ENCODE assay signal across 8 mouse cellular contexts in genomic region chr11:58981541-58982447, GRCm38 (mm10). TPM values are rescaled to one million over a fixed set of nuclear protein-coding genes. Genes with fewer than 3 reads are reported as not detected.
DNase-seq lines count a peak whose midpoint lies in the region; TF ChIP-seq lines count a peak whose summit lies in the region.

No protein-coding gene starts in this region.

- DNase-seq in heart, adult 11 months: peak; percentile 97
- no peak for DNase-seq in heart, postnatal 25 days (ENCODE audit: low spot score)
- DNase-seq in forelimb bud, embryonic 11.5 days (ENCODE audit: low read depth, low spot score): peak; percentile 17
- peak; percentile 69 to 70 for DNase-seq in heart, postnatal 36 days
- DNase-seq in left cerebral cortex, postnatal 36 days (ENCODE audit: low spot score in 2 of 2): peak; percentile 76 to 79
- DNase-seq in natural killer cell, adult 2 months (ENCODE audit: low spot score in 2 of 2): peak; percentile 46 to 83
- DNase-seq in thymus, postnatal 0 days (ENCODE audit: low spot score): peak; percentile 93

- H3K27me3 ChIP-seq in E14TG2a.4 (ENCODE audit: insufficient read depth, low read length): 0 out of 2 replicates have a peak, but pooled peaks cover 2% of the 10 kb centered on the region

- peaks cover 70% of the 10 kb centered on the region for H3K36me3 ChIP-seq in E14TG2a.4 (ENCODE audit: insufficient read depth, low read length)

- H3K4me1 ChIP-seq in E14TG2a.4 (replicated peaks; ENCODE audit: low read depth, low read length): peaks cover 54% of the 10 kb centered on the region

- H3K9me3 ChIP-seq in E14TG2a.4 (ENCODE audit: low read length): no peaks in the 10 kb centered on the region

- intact Hi-C loops in heart, postnatal 25 days (cut with DNase I): no loop called here
- intact Hi-C loops in heart, postnatal 36 days (cut with DNase I): no loop called here
- intact Hi-C loops in left cerebral cortex, postnatal 36 days (cut with DNase I): loop anchor here (5.0 kb wide), 1 partner anchor 211 kb away; the partner anchor contains the start of gene Guk1

- peak; percentile 61 for TF ChIP-seq CTCF in E14TG2a.4 (conservative IDR thresholded peaks at IDR 0.05; ENCODE audit: low read length)

- H3K4me3 ChIP-seq in E14TG2a.4 (replicated peaks; ENCODE audit: low read length): no peak overlapping the region

RNA-seq across cellular contexts. Expression of gene Trim11, which starts 3.9 kb away (rescaled TPM):
- 10 to 100 TPM; 14.8 to 15.5 TPM for total RNA-seq in heart, postnatal 25 days (2021)
- 10 to 100 TPM; 14.5 TPM for total RNA-seq in heart, postnatal 36 days (2021)
- 10 to 100 TPM; 21.0 to 24.9 TPM for total RNA-seq in left cerebral cortex, postnatal 36 days (2021)
- polyA plus RNA-seq in thymus, postnatal 0 days (2015; fragmentation: Nextera tagmentation; extraction: Ambion mirVana): 49.6 and 54.0 TPM in 2 replicates

RNA-seq across cellular contexts. Expression of gene Hist3h2a, which starts 27.3 kb away (rescaled TPM):
- total RNA-seq in heart, postnatal 25 days (2021): 10 to 100 TPM; 17.1 to 21.3 TPM
- 10 to 100 TPM; 15.3 to 17.6 TPM for total RNA-seq in heart, postnatal 36 days (2021)
- 10 to 100 TPM; 60.9 to 64.1 TPM for total RNA-seq in left cerebral cortex, postnatal 36 days (2021)
- polyA plus RNA-seq in thymus, postnatal 0 days (2015; fragmentation: Nextera tagmentation; extraction: Ambion mirVana): 52.3 and 52.8 TPM in 2 replicates

RNA-seq across cellular contexts. Expression of gene Trim17, which starts 27.3 kb away (rescaled TPM):
- under 1 TPM; 0.10 to 0.17 TPM for total RNA-seq in heart, postnatal 25 days (2021)
- total RNA-seq in heart, postnatal 36 days (2021): under 1 TPM; 0.11 to 0.16 TPM
- 1 to 10 TPM; 4.8 to 5.7 TPM for total RNA-seq in left cerebral cortex, postnatal 36 days (2021)
- 0.29 and 0.44 TPM in 2 replicates for polyA plus RNA-seq in thymus, postnatal 0 days (2015; fragmentation: Nextera tagmentation; extraction: Ambion mirVana)

RNA-seq across cellular contexts. Expression of gene Hist3h2ba, which starts 33.1 kb away (rescaled TPM):
- 1 to 10 TPM; 1.8 to 2.3 TPM for total RNA-seq in heart, postnatal 25 days (2021)
- total RNA-seq in heart, postnatal 36 days (2021): 1 to 10 TPM; 2.2 to 2.5 TPM
- total RNA-seq in left cerebral cortex, postnatal 36 days (2021): 100 to 1,000 TPM; 103 to 124 TPM
- polyA plus RNA-seq in thymus, postnatal 0 days (2015; fragmentation: Nextera tagmentation; extraction: Ambion mirVana): 50.8 and 57.5 TPM in 2 replicates

RNA-seq across cellular contexts. Expression of gene Rnf187, which starts 43.1 kb away (rescaled TPM):
- total RNA-seq in heart, postnatal 25 days (2021): 100 to 1,000 TPM; 163 to 167 TPM
- total RNA-seq in heart, postnatal 36 days (2021): 100 to 1,000 TPM; 160 to 167 TPM
- 100 to 1,000 TPM; 450 to 542 TPM for total RNA-seq in left cerebral cortex, postnatal 36 days (2021)
- 245 and 268 TPM in 2 replicates for polyA plus RNA-seq in thymus, postnatal 0 days (2015; fragmentation: Nextera tagmentation; extraction: Ambion mirVana)

Comparison
In these comparisons a context has a peak if more than half of its experiments do, and no peak if none do; other contexts are left out.
1. RNA of gene Trim17, which starts 27.3 kb away (total RNA-seq): 4.8 to 5.7 TPM in left cerebral cortex, postnatal 36 days; 0.10 to 0.17 TPM in heart, postnatal 25 days and 0.11 to 0.16 TPM in heart, postnatal 36 days; every median in the first group is over 4 times any median in the second.